Mouse (Mus musculus): ENCODE results near the gene Esr1. TPM values are rescaled to one million over a fixed set of nuclear protein-coding genes. Genes with fewer than 3 reads are reported as not detected.

The Esr1 gene
- polyA plus RNA-seq, 1 experiment, result 0.90 TPM

DNA sequence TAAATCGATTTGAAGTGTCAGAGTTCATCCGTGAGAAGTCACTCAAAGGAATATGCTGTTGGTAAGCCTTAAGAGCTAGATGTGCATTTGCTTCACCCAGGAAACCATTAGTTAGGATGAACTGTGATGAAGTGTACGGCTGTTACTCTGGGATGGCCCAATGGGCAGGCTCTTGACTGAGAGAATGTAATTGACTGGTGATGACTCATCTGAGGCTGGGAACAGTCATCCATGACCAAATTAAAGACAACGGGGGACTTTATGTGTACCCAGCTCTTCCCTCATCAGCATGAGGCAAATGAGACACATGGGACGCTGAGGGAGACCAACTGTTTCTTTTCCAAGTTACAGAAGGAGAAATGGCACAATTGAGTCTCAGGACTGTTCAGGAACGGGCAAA is 219.2 kb downstream of the Esr1 start:
- Histone ChIP-seq H3K27ac (ENCODE audit: insufficient read depth, low read depth, low read length) (no peak overlapping the region), H3K4me1 (ENCODE audit: control insufficient read depth, insufficient read depth, insufficient read length, low read length) (no peaks in the 10 kb centered on the region), H3K36me3 (ENCODE audit: control insufficient read depth, insufficient read depth, low read length) (no peaks in the 10 kb centered on the region), H3K4me3 (ENCODE audit: low read depth, low read length) (no peak overlapping the region), H3K27me3 (ENCODE audit: control insufficient read depth, insufficient read depth, low read length) (no peaks in the 10 kb centered on the region)
- 81% methylated on average over 6 of the region's 6 CpGs for WGBS
- no peak for TF ChIP-seq POLR2A (IDR thresholded peaks at IDR 0.05; ENCODE audit: low read depth, low read length)
- no peak for TF ChIP-seq CTCF (IDR thresholded peaks at IDR 0.05; ENCODE audit: extremely low read depth, insufficient read length, insufficient replicate concordance, low read depth, low read length)

DNA sequence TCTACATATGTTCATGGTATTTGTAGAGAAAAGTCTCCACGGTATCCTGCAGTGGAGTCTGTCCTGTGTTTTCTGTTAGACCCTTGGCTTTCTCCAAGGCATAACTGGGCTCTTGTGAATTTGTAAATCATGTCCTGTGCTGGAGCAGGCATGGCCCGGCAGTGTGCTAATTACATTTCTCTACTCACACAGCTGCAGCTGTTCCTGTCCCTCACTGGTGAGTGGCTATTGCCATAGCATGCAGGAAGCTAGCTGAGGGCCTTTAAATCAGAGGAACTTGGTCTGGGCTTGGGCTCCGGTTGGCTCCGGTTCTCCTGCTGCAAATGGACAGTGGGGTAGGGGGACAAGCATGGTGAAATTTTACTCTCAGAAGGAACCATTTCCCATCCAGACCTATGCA is 226.7 kb downstream of the Esr1 start:
- Histone ChIP-seq H3K4me1 (ENCODE audit: control insufficient read depth, insufficient read depth, insufficient read length, low read length) (no peaks in the 10 kb centered on the region), H3K27me3 (ENCODE audit: control insufficient read depth, insufficient read depth, low read length) (no peaks in the 10 kb centered on the region), H3K36me3 (ENCODE audit: control insufficient read depth, insufficient read depth, low read length) (no peaks in the 10 kb centered on the region), H3K27ac (ENCODE audit: insufficient read depth, low read depth, low read length) (no peak overlapping the region), H3K4me3 (ENCODE audit: low read depth, low read length) (no peak overlapping the region)
- 86% methylated on average over 4 of the region's 4 CpGs for WGBS
- no peak for TF ChIP-seq POLR2A (IDR thresholded peaks at IDR 0.05; ENCODE audit: low read depth, low read length)
- TF ChIP-seq CTCF (IDR thresholded peaks at IDR 0.05; ENCODE audit: extremely low read depth, insufficient read length, insufficient replicate concordance, low read depth, low read length), result no peak

DNA sequence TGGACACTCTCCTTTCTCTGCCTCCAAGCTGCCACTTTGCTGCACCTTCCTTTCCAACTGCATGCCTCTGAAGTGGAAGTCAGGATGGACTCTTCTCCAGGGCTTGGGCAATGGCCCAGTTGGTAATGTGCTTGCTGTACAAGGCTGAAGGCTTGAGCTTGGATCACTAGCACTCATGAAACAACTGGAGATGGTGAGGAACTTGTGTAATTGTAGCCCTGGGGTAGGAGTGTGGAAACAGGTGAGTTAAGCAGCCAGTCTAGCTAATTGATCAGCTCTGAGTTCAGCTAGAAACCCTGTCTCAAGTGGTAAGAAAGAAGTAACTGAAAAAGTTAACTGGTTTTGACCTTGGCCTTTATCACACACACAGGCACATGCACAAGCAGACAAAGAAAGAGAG is 229.6 kb downstream of the Esr1 start:
- H3K27me3 ChIP-seq (ENCODE audit: control insufficient read depth, insufficient read depth, low read length), result no peaks in the 10 kb centered on the region
- H3K27ac ChIP-seq (ENCODE audit: insufficient read depth, low read depth, low read length), result no peak overlapping the region
- no peak for TF ChIP-seq POLR2A (IDR thresholded peaks at IDR 0.05; ENCODE audit: low read depth, low read length)
- no peak for TF ChIP-seq CTCF (IDR thresholded peaks at IDR 0.05; ENCODE audit: extremely low read depth, insufficient read length, insufficient replicate concordance, low read depth, low read length)
- no peak overlapping the region for H3K4me3 ChIP-seq (ENCODE audit: low read depth, low read length)
- H3K36me3 ChIP-seq (ENCODE audit: control insufficient read depth, insufficient read depth, low read length), result no peaks in the 10 kb centered on the region
- no peaks in the 10 kb centered on the region for H3K4me1 ChIP-seq (ENCODE audit: control insufficient read depth, insufficient read depth, insufficient read length, low read length)

DNA sequence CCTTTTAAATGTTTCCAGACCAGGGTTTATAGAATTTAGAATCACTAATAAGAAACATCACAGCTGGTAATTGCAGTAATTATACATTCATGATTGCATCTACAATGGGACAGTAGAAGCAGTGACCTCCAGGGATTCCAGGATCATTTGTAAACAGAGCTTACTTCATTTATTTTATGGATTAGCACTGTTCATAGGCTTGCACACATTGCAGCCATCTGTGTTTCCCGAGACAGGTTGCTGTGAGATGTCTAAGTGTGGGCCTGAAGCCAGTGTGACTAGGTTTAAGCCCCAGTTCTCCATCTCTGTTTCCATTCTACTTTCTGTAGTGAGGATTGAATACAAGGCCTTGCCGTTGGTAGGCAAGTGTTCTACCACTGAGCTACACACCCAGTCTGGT is 236.1 kb downstream of the Esr1 start:
- Histone ChIP-seq H3K36me3 (ENCODE audit: control insufficient read depth, insufficient read depth, low read length) (no peaks in the 10 kb centered on the region), H3K27me3 (ENCODE audit: control insufficient read depth, insufficient read depth, low read length) (no peaks in the 10 kb centered on the region), H3K4me1 (ENCODE audit: control insufficient read depth, insufficient read depth, insufficient read length, low read length) (no peaks in the 10 kb centered on the region), H3K4me3 (ENCODE audit: low read depth, low read length) (no peak overlapping the region), H3K27ac (ENCODE audit: insufficient read depth, low read depth, low read length) (no peak overlapping the region)
- WGBS, result 71% methylated on average over 2 of the region's 2 CpGs
- TF ChIP-seq POLR2A (IDR thresholded peaks at IDR 0.05; ENCODE audit: low read depth, low read length) (no peak), CTCF (IDR thresholded peaks at IDR 0.05; ENCODE audit: extremely low read depth, insufficient read length, insufficient replicate concordance, low read depth, low read length) (no peak)

DNA sequence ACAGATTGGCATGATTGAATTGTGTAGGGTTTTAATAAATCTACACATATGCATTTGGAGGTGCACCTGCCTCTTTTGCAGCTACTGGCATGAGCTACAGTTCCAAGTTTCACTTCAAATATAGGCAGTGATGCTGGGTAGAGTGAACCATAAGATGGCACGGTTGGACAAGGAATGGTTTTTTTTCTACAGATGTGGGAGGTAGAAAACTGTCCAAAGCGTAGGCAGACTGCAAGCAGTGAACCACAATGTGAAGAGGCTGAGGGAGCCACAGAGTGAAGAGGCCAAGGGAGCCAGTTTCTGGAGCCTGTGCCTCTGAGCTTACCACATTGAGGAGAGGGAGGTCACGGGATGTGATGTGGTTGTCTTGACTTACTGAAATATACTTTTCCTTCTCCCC is 238.5 kb downstream of the Esr1 start:
- 83% methylated on average over 3 of the region's 3 CpGs for WGBS
- H3K27ac ChIP-seq (ENCODE audit: insufficient read depth, low read depth, low read length), result no peak overlapping the region
- no peaks in the 10 kb centered on the region for H3K36me3 ChIP-seq (ENCODE audit: control insufficient read depth, insufficient read depth, low read length)
- TF ChIP-seq POLR2A (IDR thresholded peaks at IDR 0.05; ENCODE audit: low read depth, low read length) (no peak), CTCF (IDR thresholded peaks at IDR 0.05; ENCODE audit: extremely low read depth, insufficient read length, insufficient replicate concordance, low read depth, low read length) (no peak)
- H3K4me1 ChIP-seq (ENCODE audit: control insufficient read depth, insufficient read depth, insufficient read length, low read length), result no peaks in the 10 kb centered on the region
- no peaks in the 10 kb centered on the region for H3K27me3 ChIP-seq (ENCODE audit: control insufficient read depth, insufficient read depth, low read length)
- H3K4me3 ChIP-seq (ENCODE audit: low read depth, low read length), result no peak overlapping the region

DNA sequence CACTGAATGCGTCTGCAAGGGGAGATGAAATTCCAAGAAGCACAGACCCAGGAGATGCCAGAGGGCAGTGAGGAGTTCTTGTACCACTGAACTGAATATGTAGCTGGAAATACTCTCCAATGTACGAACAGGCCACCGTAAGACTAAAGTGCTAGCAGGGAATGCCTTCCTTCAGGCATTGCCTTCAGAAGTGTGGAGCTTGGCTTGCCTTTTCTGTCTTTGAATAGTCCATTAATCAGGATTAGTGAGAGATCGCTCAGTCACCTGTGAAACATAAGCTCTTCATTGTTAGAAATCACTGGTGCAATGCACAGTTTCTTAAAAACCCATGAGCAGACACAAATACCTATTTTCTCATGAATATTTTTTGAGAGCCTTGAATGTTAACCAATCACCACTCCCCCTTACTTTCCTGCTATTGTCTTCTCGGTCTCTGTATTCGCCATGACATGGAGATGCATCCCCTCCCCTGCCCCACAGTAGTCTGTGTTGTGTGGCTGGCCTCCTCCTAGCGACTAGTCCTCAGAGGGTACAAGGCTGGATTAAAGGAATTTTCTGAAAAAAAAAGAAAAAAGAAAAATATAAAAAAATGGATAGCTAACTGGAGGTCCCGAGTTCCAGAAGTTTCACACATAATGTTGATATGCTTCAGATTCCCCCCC is 263.8 kb downstream of the Esr1 start:
- Histone ChIP-seq H3K4me1 (ENCODE audit: control insufficient read depth, insufficient read depth, insufficient read length, low read length) (no peaks in the 10 kb centered on the region), H3K27me3 (ENCODE audit: control insufficient read depth, insufficient read depth, low read length) (no peaks in the 10 kb centered on the region), H3K4me3 (ENCODE audit: low read depth, low read length) (no peak overlapping the region), H3K27ac (ENCODE audit: insufficient read depth, low read depth, low read length) (no peak overlapping the region), H3K36me3 (ENCODE audit: control insufficient read depth, insufficient read depth, low read length) (no peaks in the 10 kb centered on the region)
- TF ChIP-seq POLR2A (IDR thresholded peaks at IDR 0.05; ENCODE audit: low read depth, low read length) (no peak), CTCF (IDR thresholded peaks at IDR 0.05; ENCODE audit: extremely low read depth, insufficient read length, insufficient replicate concordance, low read depth, low read length) (no peak)
- WGBS, result 85% methylated on average over 8 of the region's 8 CpGs

DNA sequence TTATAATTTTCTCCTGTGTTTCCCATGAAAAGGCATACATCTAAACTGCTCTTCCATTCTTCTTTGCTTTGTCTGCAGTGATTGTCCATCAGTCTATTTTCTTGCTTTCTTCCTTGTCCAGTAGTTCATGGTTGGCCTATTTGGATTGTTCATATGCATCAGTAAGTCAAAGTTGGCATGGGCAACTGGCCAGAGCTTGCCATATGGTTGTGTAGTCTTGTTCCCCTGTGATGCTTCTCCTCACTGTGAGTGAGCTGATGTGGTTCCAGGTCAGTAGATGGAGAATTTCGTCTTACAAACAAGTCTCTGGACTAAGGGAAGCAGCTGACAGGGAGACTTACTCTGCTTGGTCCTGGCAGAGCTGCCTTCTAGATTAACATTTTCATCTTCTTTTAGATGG is 270.0 kb downstream of the Esr1 start:
- TF ChIP-seq CTCF (IDR thresholded peaks at IDR 0.05; ENCODE audit: extremely low read depth, insufficient read length, insufficient replicate concordance, low read depth, low read length), result no peak
- no peak for TF ChIP-seq POLR2A (IDR thresholded peaks at IDR 0.05; ENCODE audit: low read depth, low read length)
- Histone ChIP-seq H3K36me3 (ENCODE audit: control insufficient read depth, insufficient read depth, low read length) (no peaks in the 10 kb centered on the region), H3K4me3 (ENCODE audit: low read depth, low read length) (no peak overlapping the region), H3K4me1 (ENCODE audit: control insufficient read depth, insufficient read depth, insufficient read length, low read length) (no peaks in the 10 kb centered on the region), H3K27ac (ENCODE audit: insufficient read depth, low read depth, low read length) (no peak overlapping the region), H3K27me3 (ENCODE audit: control insufficient read depth, insufficient read depth, low read length) (no peaks in the 10 kb centered on the region)
- 50% methylated on average over 1 of the region's 1 CpGs for WGBS

Measured in small intestine, adult 2 months (tissue).